Mouse (Mus musculus) stomach, embryonic 14.5 days (tissue): Measurements from ENCODE around the gene Hist1h1d. TPM values are rescaled to one million over a fixed set of nuclear protein-coding genes. Genes with fewer than 3 reads are reported as not detected.

ENCODE experiments used
- ATAC-seq: fragments of 200-750 bp; cut with Nextera tagmentation; 2 replicates; pipeline ENCODE4 v1.8.0; 2017; ENCODE audit warnings: low read depth, moderate TSS enrichment; ENCODE audit not compliant: insufficient number of reproducible peaks, insufficient read depth, low FRiP score
- H3K27ac ChIP-seq: fragments of 300-500 bp; sonication (generic); 2 replicates; pipeline ENCODE4 v1.5.1; 2014; ENCODE audit warnings: mild to moderate bottlenecking, low read length, moderate library complexity, mixed read lengths
- H3K27me3 ChIP-seq: fragments of 300-500 bp; sonication (generic); 2 replicates; pipeline ENCODE4 v1.6.1; 2014; ENCODE audit warnings: low read length, control low read depth, mixed read lengths; ENCODE audit not compliant: control insufficient read depth, insufficient read depth
- H3K36me3 ChIP-seq: fragments of 300-500 bp; sonication (generic); 2 replicates; pipeline ENCODE4 v1.6.1; 2014; ENCODE audit warnings: mild to moderate bottlenecking, control low read depth, low read length, moderate library complexity, mixed read lengths; ENCODE audit not compliant: control insufficient read depth, insufficient read depth
- H3K4me1 ChIP-seq: fragments of 300-500 bp; sonication (generic); 2 replicates; pipeline ENCODE4 v1.6.1; 2014; ENCODE audit warnings: low read length, control low read depth, mixed read lengths; ENCODE audit not compliant: control insufficient read depth, insufficient read depth
- H3K4me2 ChIP-seq: fragments of 300-500 bp; sonication (generic); replicated peaks from 2 replicates; pipeline ENCODE4 v1.6.1; 2014; ENCODE audit warnings: low read depth, low read length, control low read depth
- H3K4me3 ChIP-seq: fragments of 300-500 bp; sonication (generic); 2 replicates; pipeline ENCODE4 v1.5.1; 2014; ENCODE audit warnings: low read depth, low read length, control low read depth
- H3K9ac ChIP-seq: fragments of 300-500 bp; sonication (generic); replicated peaks from 2 replicates; pipeline ENCODE4 v1.6.1; 2014; ENCODE audit warnings: low read depth, mild to moderate bottlenecking, control low read depth, low read length, moderate library complexity, mixed read lengths
- H3K9me3 ChIP-seq: fragments of 300-500 bp; sonication (generic); 2 replicates; pipeline ENCODE4 v1.6.1; 2016; ENCODE audit warnings: low read depth, low read length, control low read depth; ENCODE audit not compliant: control insufficient read depth
- WGBS: fragments of 180-500 bp; shearing (Covaris S2); extraction: QIAGEN DNeasy Blood & Tissue Kit; methylation state at CpG from one replicate; pipeline ENCODE4 v1.1.7; 2014; 5-methylcytosine and 5-hydroxymethylcytosine counted together
- polyA plus RNA-seq: library from polyadenylated mRNA; unstranded; fragments of >200 nt; fragmentation: Nextera tagmentation; extraction: Ambion mirVana; gene quantifications from 2 replicates; pipeline ENCODE4 v1.2.1, GENCODE M21; 2014

Hist1h1d gene
- polyA plus RNA-seq, 1 experiment from 2014 or later: 1.1 TPM

- peak overlapping the region; percentile 72 for H3K4me2 ChIP-seq
- no peaks in the 10 kb centered on the region; the same call in 1 of the 2 replicates for H3K4me1 ChIP-seq
- H3K4me3 ChIP-seq: peak overlapping the region; percentile 55
- H3K27me3 ChIP-seq: no peaks in the 10 kb centered on the region
- no peaks in the 10 kb centered on the region for H3K36me3 ChIP-seq
- peak overlapping the region; percentile 44; the same call in 1 of the 2 replicates for H3K27ac ChIP-seq
- WGBS: 46% methylated on average over 15 of the region's 15 CpGs
- no peak overlapping the region for H3K9ac ChIP-seq
- no peak for ATAC-seq
- no peaks in the 10 kb centered on the region for H3K9me3 ChIP-seq
These were observed 37.0 kb upstream of the Hist1h1d start for GRCm38 (mm10) chr13:23515826-23516620.

DNA sequence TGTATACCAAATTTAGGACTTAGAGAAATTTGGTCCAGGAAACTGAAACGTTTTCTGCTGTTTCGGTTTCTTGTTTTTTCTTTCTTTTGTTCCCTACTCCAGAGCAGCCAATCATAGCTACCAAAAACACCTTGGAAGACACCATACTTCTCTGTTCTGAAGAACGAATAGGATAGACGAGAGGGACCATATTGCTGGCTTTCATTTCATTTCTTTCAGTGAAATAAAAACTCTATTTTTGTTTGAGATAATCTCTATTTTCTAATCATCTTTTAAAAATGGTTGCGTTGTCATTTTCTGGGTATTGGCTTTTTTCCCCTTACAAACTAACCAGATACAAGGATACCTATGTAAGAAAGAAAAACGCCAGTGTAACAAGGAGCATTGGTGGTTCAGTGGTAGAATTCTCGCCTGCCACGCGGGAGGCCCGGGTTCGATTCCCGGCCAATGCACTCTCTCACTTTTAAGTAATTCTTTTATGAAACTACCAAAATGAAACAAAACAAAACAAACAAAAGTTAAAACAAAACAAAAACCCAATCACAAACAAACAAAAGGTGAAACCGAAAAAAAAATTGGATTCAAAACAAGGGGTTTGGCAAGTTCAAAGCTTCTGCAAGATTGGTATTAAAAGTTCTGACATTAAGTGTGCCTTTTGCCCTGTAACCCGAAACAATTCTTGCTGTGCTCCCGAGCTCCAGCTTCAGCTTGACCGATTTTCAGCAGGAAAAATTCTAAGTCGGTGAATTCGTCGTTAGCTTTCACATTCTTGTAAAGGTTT is 36.0 kb upstream of the Hist1h1d start:
- peak overlapping the region; percentile 72 for H3K4me2 ChIP-seq
- no peak overlapping the region for H3K9ac ChIP-seq
- H3K27ac ChIP-seq: no peak overlapping the region; the same call in 1 of the 2 replicates
- WGBS: under 1% methylated on average over 19 of the region's 19 CpGs
- H3K4me1 ChIP-seq: no peaks in the 10 kb centered on the region; the same call in 1 of the 2 replicates
- H3K4me3 ChIP-seq: peak overlapping the region; percentile 55
- no peaks in the 10 kb centered on the region for H3K27me3 ChIP-seq
- no peaks in the 10 kb centered on the region for H3K9me3 ChIP-seq
- ATAC-seq: peak; percentile 47; the same call in 1 of the 2 replicates
- no peaks in the 10 kb centered on the region for H3K36me3 ChIP-seq

DNA sequence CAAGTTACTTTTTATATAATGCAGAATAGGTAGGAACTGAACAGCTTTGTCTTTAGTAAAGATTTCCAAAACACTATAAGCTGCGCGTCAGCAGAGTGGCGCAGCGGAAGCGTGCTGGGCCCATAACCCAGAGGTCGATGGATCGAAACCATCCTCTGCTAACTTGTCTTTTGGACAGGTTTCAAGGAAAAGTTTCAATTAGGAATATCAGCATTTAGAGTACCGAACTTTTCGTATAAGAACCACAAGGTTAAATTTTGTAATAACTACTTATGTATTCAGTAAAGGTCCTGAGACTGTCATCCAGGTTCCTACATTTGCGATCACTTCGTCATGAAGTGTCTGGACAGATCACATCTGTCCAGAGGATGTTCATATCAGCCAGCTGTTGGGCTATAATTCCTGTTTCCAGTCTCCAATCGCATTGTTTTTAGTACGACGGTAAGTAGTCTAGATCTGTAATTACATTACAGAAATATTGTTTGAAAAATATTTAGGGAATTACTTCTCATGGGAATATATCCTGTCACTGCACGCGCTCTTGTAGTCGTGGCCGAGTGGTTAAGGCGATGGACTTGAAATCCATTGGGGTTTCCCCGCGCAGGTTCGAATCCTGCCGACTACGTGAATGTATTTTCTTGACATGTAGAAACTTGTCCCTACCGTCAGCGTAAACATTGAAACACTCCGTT is 35.3 kb upstream of the Hist1h1d start:
- Histone ChIP-seq H3K4me1 (no peaks in the 10 kb centered on the region; the same call in 1 of the 2 replicates), H3K36me3 (no peaks in the 10 kb centered on the region), H3K4me3 (peak overlapping the region; percentile 55), H3K9me3 (no peaks in the 10 kb centered on the region), H3K27ac (no peak overlapping the region; the same call in 1 of the 2 replicates), H3K9ac (peak overlapping the region; percentile 33; the same call in 1 of the 2 replicates), H3K27me3 (no peaks in the 10 kb centered on the region), H3K4me2 (peak overlapping the region; percentile 72)
- WGBS: under 1% methylated on average over 27 of the region's 27 CpGs
- peak; percentile 81 for ATAC-seq

GRCm38 (mm10) chr13:23518295-23518603 is 34.8 kb upstream of the Hist1h1d start:
- peak overlapping the region; percentile 72 for H3K4me2 ChIP-seq
- peak overlapping the region; percentile 33; the same call in 1 of the 2 replicates for H3K9ac ChIP-seq
- no peak overlapping the region for H3K27ac ChIP-seq
- no peaks in the 10 kb centered on the region; the same call in 1 of the 2 replicates for H3K4me1 ChIP-seq
- no peaks in the 10 kb centered on the region for H3K36me3 ChIP-seq
- no peaks in the 10 kb centered on the region for H3K9me3 ChIP-seq
- ATAC-seq: no peak
- no peaks in the 10 kb centered on the region for H3K27me3 ChIP-seq
- peak overlapping the region; percentile 55 for H3K4me3 ChIP-seq
- under 1% methylated on average over 6 of the region's 6 CpGs for WGBS

DNA sequence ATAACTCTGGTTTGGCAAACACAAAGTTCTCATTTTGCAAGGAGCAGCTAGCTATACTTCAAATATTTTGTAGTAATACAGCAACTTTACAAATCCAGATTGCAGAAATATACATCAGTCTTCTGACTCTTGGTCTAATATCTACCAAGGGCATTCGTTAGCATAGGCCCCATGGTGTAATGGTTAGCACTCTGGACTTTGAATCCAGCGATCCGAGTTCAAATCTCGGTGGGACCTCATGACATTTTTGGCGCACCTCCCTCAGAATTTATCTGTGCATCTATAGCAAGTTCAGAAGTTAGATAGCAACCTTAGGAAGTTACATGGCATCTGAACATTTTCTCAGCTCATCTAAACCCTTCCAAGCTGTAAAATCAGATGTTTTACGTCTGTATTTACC is 34.2 kb upstream of the Hist1h1d start:
- 0% methylated on average over 6 of the region's 6 CpGs for WGBS
- Histone ChIP-seq H3K27me3 (no peaks in the 10 kb centered on the region), H3K4me1 (no peaks in the 10 kb centered on the region; the same call in 1 of the 2 replicates), H3K9ac (no peak overlapping the region), H3K36me3 (no peaks in the 10 kb centered on the region), H3K4me2 (peak overlapping the region; percentile 72), H3K4me3 (peak overlapping the region; percentile 55), H3K27ac (no peak overlapping the region), H3K9me3 (no peaks in the 10 kb centered on the region)
- peak; percentile 51; the same call in 1 of the 2 replicates for ATAC-seq

GRCm38 (mm10) chr13:23519416-23519815 is 33.6 kb upstream of the Hist1h1d start:
- no peaks in the 10 kb centered on the region; the same call in 1 of the 2 replicates for H3K4me1 ChIP-seq
- H3K4me2 ChIP-seq: peak overlapping the region; percentile 72
- peak overlapping the region; percentile 55 for H3K4me3 ChIP-seq
- peak; percentile 54; the same call in 1 of the 2 replicates for ATAC-seq
- WGBS: under 1% methylated on average over 10 of the region's 10 CpGs
- H3K27ac ChIP-seq: no peak overlapping the region
- H3K9ac ChIP-seq: no peak overlapping the region
- H3K9me3 ChIP-seq: no peaks in the 10 kb centered on the region
- H3K36me3 ChIP-seq: no peaks in the 10 kb centered on the region
- H3K27me3 ChIP-seq: no peaks in the 10 kb centered on the region

GRCm38 (mm10) chr13:23521703-23522102 is 31.4 kb upstream of the Hist1h1d start:
- Histone ChIP-seq H3K36me3 (no peaks in the 10 kb centered on the region), H3K27me3 (no peaks in the 10 kb centered on the region), H3K4me1 (no peaks in the 10 kb centered on the region), H3K4me2 (0 out of 2 replicates have a peak overlapping the region, but pooled peaks have one; percentile 23), H3K27ac (no peak overlapping the region), H3K4me3 (no peak overlapping the region), H3K9ac (no peak overlapping the region), H3K9me3 (no peaks in the 10 kb centered on the region)
- ATAC-seq: no peak
- under 1% methylated on average over 14 of the region's 14 CpGs for WGBS

DNA sequence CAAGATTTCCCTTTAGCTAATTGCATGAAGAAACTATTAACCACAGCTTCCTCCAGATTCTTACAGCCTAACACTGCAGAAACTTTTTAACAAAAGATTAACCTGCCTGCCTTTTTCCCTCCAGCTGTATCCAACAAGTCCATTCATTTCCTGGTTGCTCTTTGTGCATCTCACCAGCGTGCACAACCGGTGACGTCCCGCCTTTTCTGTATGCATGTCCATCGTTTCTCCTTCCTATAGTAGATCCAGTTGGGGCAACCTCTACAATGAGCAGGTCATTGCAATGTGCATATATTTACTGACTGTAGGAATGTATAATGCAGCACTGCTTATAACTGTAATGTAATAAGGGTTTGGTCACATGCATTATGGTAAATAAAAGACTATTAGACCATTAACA is 29.1 kb upstream of the Hist1h1d start:
- Histone ChIP-seq H3K4me2 (no peak overlapping the region), H3K4me1 (peaks cover 3% of the 10 kb centered on the region; the same call in 1 of the 2 replicates), H3K4me3 (no peak overlapping the region), H3K27me3 (no peaks in the 10 kb centered on the region), H3K9me3 (no peaks in the 10 kb centered on the region), H3K36me3 (no peaks in the 10 kb centered on the region), H3K9ac (no peak overlapping the region), H3K27ac (no peak overlapping the region)
- 58% methylated on average over 5 of the region's 5 CpGs for WGBS
- ATAC-seq: no peak
